Mouse (Mus musculus): ENCODE measurements at regions not wholly inside any gene's neighbourhood (a gene's known extent, or its start where the extent isn't known, plus 50 kb on each side); places are given as distances from the start of the nearest gene placed in this dataset.

GRCm38 (mm10) chr3:104586342-104587175 lies 51.9 kb upstream of the Slc16a1 start:
- DNase-seq (ENCODE audit: low spot score in 2 of 2): no peak

DNA sequence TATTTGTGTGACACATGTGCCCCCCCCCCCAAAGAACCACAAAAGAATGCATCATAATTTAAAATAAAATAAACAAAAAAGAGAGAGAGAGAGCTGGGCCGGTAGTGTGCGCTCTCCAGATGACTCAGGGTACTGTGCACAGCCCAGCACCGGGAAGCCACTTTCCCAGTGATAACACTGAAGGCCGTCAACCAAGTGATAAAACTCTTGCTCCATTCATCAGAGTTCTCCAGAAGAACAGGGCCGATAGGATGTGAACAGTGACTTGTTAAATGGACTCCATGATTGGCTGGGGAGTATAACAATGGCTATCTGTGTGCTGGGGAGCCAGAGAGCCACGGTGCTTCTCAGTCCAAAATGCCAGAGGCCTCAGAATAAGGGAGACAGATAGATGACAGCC lies 53.2 kb upstream of the Slc16a1 start:
- DNase-seq (ENCODE audit: low spot score in 2 of 2): peak in 1 of 2 experiments; percentile 11

DNA sequence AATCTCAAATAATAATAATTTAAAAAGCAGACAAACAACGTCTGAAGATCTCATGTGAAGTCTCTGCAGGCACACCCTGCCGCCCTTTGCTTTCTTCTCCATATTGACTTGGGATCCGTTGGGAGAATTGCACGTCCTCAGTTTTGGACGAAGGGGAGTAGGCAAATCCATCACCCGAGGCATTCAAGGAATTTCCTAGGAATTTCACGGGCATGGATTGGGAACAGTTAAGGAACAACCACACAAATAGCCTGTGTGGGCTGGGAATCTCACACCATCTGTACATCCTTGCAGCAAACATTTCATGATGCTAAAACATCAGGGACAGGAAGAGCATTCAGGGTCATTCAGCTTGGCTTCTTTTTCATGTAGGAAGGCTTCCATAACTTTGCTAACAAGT lies 55.2 kb upstream of the Slc16a1 start:
- no peak for DNase-seq (ENCODE audit: low spot score in 2 of 2)

- DNase-seq (ENCODE audit: low spot score in 2 of 2): no peak
These were observed 55.9 kb upstream of the Slc16a1 start for GRCm38 (mm10) chr3:104582521-104582920.

GRCm38 (mm10) chr3:104579186-104579585 lies 59.3 kb upstream of the Slc16a1 start:
- DNase-seq (ENCODE audit: low spot score in 2 of 2): no peak

DNA sequence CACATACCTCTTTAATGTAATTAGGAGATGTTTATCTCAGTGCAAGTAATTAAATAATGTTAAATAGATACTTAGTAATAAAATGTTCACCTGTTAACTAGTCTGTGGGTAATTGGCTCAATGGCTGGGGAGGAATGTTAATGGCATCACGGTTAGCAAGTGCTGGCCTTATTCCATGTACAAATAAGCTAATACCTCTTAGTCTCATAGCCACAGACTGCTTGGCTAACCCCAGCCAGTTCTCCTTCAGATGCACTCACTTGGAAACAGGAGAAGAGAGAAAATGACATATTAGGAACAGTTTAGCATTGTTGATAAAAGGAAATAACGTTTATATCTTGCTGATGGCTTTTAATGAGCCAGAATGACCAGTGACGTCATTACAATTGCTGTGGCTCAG lies 60.1 kb upstream of the Slc16a1 start:
- no peak for DNase-seq (ENCODE audit: low spot score in 2 of 2)

- no peak for DNase-seq (ENCODE audit: low spot score in 2 of 2)
These were observed 61.1 kb upstream of the Slc16a1 start for GRCm38 (mm10) chr3:104577228-104577927.

DNA sequence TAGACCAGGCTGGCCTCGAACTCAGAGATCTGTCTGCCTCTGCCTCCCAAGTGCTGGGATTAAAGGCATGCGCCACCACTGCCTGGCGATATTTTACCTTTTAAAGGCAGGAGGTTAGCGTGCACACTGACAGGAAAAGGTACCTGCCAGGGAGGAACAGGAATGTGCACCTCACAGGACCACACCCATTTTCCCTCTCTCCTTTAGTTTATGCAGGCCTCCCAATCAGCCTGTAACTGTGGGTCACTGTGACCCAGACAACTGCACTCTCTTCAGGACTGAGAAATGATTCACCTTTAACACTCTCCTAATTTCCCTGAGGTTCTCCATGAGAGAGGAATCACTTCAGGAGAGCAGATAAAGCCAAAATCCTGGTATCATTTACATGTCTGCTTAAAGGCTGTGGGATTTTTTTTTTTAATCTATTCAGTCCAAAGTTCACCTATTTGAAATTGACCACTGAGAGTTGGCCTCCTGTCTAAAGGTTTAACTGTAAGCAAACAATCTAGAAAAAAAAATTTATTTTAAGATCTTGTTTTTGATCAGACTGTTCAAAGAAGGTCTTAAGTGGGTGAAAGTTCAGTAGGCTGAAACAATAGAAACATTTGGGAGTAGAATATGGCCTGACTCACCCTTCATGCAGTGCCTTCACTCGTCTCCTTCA lies 61.7 kb upstream of the Lrig2 start:
- no peak for DNase-seq (ENCODE audit: low spot score in 2 of 2)

DNA sequence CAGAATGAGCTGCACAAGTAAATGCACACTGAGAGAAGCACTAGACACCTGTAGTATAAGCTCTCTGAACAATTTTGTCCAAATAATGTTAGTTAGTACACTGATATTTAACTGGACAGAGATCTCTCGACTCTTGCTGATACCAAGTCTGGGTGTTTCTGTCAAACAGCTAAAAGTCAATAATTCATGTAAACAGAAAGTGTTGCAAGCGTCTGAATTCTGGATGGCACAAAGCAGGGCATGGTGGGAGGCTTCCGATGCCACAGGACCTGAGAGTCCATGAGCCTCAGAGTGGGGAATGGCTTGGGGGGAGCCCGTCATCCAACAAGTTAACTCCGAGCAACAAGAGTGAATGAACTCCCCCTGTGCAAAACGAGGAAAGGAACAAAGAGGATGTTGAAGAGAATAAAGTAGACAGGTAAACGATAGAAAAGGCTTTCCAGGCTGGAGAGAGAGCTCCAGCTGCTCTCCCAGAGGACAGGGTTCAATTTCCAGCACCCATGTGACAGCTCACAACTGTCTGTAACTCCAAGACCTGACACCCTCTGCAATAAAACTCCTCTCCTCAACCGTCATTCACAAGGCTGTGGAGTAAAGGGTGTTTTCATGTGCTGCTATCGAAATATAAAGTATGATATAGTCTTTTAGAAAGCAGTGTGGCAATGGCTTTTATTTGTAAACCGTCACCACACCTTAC lies 60.4 kb upstream of the Lrig2 start:
- no peak for DNase-seq (ENCODE audit: low spot score in 2 of 2)

DNA sequence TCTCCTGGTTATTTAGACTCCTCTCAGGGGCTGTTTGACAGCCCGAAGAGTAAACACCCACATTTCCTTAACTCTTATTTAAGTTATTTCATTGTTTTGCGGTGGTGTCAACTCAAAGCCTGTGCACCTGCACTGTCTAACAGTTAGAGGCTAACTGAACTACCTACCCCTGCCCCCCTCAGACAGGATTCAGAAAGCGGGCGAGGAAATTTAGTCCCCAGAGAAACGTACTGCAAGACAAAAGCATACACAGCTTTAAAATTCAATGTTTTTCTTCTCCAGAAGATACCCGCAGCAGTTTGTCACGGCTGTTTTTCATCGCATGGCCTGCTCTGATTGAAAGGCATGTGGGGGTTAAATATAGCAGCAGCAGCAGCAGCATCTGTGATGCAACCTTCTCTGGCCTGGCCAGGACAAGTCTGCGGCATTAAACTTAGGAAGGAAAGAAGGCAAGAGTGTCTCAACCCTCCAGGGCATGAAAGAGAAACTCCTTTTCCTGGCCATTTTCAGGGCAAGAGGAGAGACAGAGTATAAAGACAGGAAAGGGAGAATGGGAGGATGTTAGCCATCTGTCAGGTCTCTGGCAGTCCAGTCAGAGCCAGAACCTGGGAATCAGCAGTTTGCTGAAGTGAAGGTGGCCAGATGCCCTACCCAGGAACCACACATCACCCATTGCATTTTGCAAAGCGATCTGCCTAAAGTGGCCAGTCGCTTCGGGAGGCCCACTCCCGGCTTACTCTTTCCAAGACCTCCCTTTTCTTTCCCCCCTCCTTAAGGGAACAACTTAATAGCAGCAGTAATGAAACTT lies 53.9 kb upstream of the Lrig2 start:
- DNase-seq (ENCODE audit: low spot score in 2 of 2): no peak

DNA sequence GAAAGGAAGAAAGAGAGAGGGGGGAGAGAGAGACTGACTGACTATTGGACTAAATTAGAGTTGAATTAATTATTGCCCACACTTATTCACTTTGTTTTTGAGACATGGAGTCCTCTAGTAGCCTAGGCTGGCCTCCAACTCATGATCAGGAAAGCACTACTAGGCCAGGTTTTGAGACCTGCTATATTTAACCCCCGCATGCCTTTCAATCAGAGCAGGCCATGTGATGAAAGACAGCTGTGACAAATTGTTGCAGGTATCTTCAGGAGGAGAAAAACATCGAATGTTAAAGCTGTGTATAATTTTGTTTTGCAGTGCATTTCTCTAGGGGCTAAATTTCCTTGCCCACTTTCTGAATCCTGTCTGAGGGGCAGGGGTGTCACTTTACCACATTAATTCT lies 53.1 kb upstream of the Lrig2 start:
- DNase-seq (ENCODE audit: low spot score in 2 of 2): no peak

- DNase-seq (ENCODE audit: low spot score in 2 of 2): no peak
These were observed 49.8 kb upstream of the Lrig2 start for GRCm38 (mm10) chr3:104561567-104561966.
